8 mouse cellular contexts compared by ENCODE assay signal in the genomic region with DNA sequence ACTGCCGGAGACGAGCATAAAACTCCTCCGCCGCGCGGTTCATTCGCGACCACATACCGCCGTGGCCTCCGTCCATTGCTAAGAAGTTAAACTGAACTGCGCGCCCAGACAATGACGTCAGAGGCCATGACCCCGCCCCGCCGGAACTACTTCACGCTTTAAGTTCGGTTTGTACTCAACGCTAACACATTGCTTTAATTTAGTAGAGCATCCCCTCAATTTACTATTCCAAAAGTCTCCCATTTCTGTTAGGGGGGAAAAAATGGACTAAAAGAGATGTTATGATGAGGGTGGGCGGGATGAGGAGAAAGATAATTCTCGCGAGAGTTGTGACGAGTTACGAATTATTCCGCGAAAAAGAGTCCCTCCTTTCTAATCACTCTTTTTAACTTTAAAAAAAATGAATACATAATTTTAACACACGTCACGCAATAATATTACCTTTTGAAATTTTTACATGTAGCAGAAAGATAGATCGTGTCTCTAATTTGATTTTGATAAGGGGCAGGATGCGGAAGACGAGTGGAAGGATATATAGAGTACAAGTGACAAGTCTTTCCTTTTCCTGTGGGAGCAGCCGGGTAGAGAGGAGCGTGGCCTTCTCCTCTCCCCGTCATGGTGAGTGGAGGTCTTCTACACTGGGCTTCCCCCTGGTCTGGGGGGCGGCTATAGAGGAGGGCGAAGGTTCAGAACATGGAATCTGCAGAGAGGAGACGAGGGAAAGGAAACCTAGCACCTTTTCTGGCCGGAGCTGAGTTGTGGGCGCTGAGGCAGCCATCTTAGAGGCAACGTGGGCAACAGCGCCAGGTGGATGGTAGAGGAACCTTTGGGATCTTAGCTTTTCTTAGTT. TPM values are rescaled to one million over a fixed set of nuclear protein-coding genes. Genes with fewer than 3 reads are reported as not detected.
DNase-seq lines count a peak whose midpoint lies in the region; ATAC-seq lines count a peak whose summit lies in the region.

A gene (minus strand): TSS at position 289 of the 850 bp plus-strand sequence.
A gene (plus strand): TSS at position 560 of the 850 bp plus-strand sequence.

- H3K27ac ChIP-seq in hindbrain, embryonic 16.5 days (ENCODE audit: low read depth, low read length), result peak within 1 kb of the TSS; percentile 88
- peak within 1 kb of the TSS; percentile 89 for H3K27ac ChIP-seq in macrophage

- H3K9ac ChIP-seq in hindbrain, embryonic 16.5 days (ENCODE audit: low read depth, low read length), result peak within 1 kb of the TSS; percentile 84

- under 1% methylated on average over 41 of the region's 42 CpGs for WGBS in hindbrain, embryonic 16.5 days
- under 1% methylated on average over 38 of the region's 42 CpGs for WGBS in macrophage (ENCODE audit: missing documents)

- no peaks in the 10 kb centered on the region for H3K9me3 ChIP-seq in hindbrain, embryonic 16.5 days (ENCODE audit: control insufficient read depth, low read length)

- no peaks in the 10 kb centered on the region for H3K27me3 ChIP-seq in hindbrain, embryonic 16.5 days (replicated peaks; ENCODE audit: control insufficient read depth, insufficient read depth, low read length)

- H3K4me3 ChIP-seq in hindbrain, embryonic 16.5 days (ENCODE audit: low read length), result peak within 1 kb of the TSS; percentile 87
- peak within 1 kb of the TSS; percentile 100 for H3K4me3 ChIP-seq in macrophage (ENCODE audit: inconsistent target)

- peaks cover 16% of the 10 kb centered on the region for H3K4me1 ChIP-seq in hindbrain, embryonic 16.5 days (ENCODE audit: control insufficient read depth, insufficient read depth, low read depth, low read length)

- H3K4me2 ChIP-seq in hindbrain, embryonic 16.5 days (ENCODE audit: low read length), result peak within 1 kb of the TSS; percentile 91

- H3K79me2 ChIP-seq in macrophage (ENCODE audit: inconsistent target), result peaks cover 61% of the 10 kb centered on the region

- H3K36me3 ChIP-seq in hindbrain, embryonic 16.5 days (ENCODE audit: control insufficient read depth, insufficient read depth, low read length), result peaks cover 26% of the 10 kb centered on the region
- peaks cover 31% of the 10 kb centered on the region for H3K36me3 ChIP-seq in macrophage (ENCODE audit: inconsistent target)

- ATAC-seq in hindbrain, embryonic 16.5 days, result peak; percentile 88

- peak; percentile 82 for DNase-seq in T-cell, adult 2 months (ENCODE audit: low spot score)
- peak; percentile 78 to 86 for DNase-seq in cerebellum, postnatal 36 days
- peak; percentile 83 for DNase-seq in gastrocnemius, adult 18-20 months (ENCODE audit: low spot score)
- DNase-seq in left cerebral cortex, adult 18-20 months (ENCODE audit: low spot score in 2 of 2), result peak; percentile 77 to 78
- peak; percentile 77 for DNase-seq in right cerebral cortex, adult 18-20 months
- peak; percentile 52 for DNase-seq in urinary bladder, postnatal 10 days (ENCODE audit: low spot score)

RNA-seq across cellular contexts. Expression of the first gene that starts in this region (rescaled TPM):
- under 1 TPM; 0.43 to 0.62 TPM for total RNA-seq in gastrocnemius, adult 18-20 months (2021)
- polyA plus RNA-seq in hindbrain, embryonic 16.5 days (2015; fragmentation: Nextera tagmentation; extraction: Ambion mirVana), result 6.6 and 9.4 TPM in 2 replicates
- total RNA-seq in left cerebral cortex, adult 18-20 months (2021), result 1 to 10 TPM; 3.2 to 3.5 TPM
- total RNA-seq in macrophage (2018; cell fraction: chromatin; rRNA removed), result 10 to 100 TPM in 21 of 26 experiments, 1 to 10 TPM in 5; 5.5 to 39.5 (median 14.3) TPM
- total RNA-seq in macrophage (2018; cell fraction: cytosol; rRNA removed), result 1 to 10 TPM; 1.9 to 5.6 (median 3.5) TPM
- total RNA-seq in macrophage (2018; cell fraction: nucleus; rRNA removed), result 10 to 100 TPM in 9 of 26 experiments, 1 to 10 TPM in 17; 2.1 to 45.7 (median 7.8) TPM
- polyA plus RNA-seq in macrophage (2018), result 1.1 to 13.3 TPM (median 12.2 TPM) in 3 replicates

RNA-seq across cellular contexts. Expression of the second gene that starts in this region (rescaled TPM):
- 100 to 1,000 TPM; 623 to 643 TPM for total RNA-seq in gastrocnemius, adult 18-20 months (2021)
- 580 and 585 TPM in 2 replicates for polyA plus RNA-seq in hindbrain, embryonic 16.5 days (2015; fragmentation: Nextera tagmentation; extraction: Ambion mirVana)
- 100 to 1,000 TPM; 589 to 593 TPM for total RNA-seq in left cerebral cortex, adult 18-20 months (2021)
- 100 to 1,000 TPM in 22 of 26 experiments, 10 to 100 TPM in 4; 72.1 to 247 (median 130) TPM for total RNA-seq in macrophage (2018; cell fraction: chromatin; rRNA removed)
- total RNA-seq in macrophage (2018; cell fraction: cytosol; rRNA removed), result 100 to 1,000 TPM; 377 to 985 (median 556) TPM
- total RNA-seq in macrophage (2018; cell fraction: nucleus; rRNA removed), result 100 to 1,000 TPM; 111 to 315 (median 156) TPM
- polyA plus RNA-seq in macrophage (2018), result 739 to 959 TPM (median 766 TPM) in 3 replicates

Comparison
In these comparisons a context has a peak if more than half of its experiments do, and no peak if none do; other contexts are left out.
1. Peak in every context shown above with its lines: DNase-seq, ATAC-seq, H3K4me3 ChIP-seq and H3K27ac ChIP-seq.